Mouse (Mus musculus): ENCODE results near the gene Rpl18. TPM values are rescaled to one million over a fixed set of nuclear protein-coding genes. Genes with fewer than 3 reads are reported as not detected.
A peak's percentile ranks its signal among the peaks of the same experiment; 100 is the strongest.

Rpl18 gene
- polyA plus RNA-seq, 1 experiment: 1,118 TPM

DNA sequence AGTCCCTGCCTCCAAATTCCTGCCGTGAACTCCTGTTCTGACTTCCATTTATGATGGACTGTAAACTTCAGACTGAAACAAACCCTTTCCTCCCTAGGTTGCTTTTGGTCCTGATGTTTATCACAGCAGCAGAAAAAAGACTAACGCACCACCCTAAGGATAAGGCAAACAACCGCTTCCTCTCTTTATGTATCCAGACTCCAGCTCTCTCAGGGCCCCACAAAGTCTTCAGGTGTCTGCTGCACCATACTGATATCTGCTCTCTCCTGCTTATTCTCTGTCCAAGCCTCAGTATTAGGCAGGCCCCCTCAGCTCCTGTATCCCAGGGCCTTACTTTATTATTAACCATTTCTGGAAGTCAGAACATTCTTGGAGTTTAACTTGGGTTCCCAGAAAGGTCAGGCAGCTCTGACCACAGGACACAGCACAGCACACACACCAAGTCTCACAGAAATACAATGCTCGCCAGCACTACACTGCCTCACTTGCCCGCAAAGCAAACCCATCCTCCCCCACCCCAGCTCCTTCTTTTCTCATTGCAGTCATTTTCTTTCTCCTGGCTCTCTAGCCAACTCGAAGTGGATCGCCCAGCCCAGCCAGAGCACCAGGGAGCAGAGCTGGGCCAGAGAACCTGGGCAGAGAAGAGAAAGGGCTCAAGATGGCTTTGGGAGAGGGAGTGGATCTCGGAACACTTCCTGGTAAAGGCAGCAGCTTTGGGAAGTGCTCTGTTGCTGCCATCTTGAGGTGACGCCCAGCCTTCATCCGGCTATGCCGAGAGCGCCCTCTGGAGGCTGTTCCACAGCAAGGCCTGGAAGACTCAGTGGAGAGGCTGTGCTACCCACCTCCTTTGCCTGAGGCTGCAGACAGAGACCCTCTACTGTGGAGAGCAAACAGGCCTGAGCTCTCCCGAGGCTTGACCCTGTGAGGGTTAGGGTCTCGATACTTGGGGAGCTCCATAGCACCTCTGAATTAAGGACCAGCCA, 32.8 kb upstream of the Rpl18 start:
- TF ChIP-seq CTCF (IDR thresholded peaks at IDR 0.05; ENCODE audit: borderline replicate concordance, insufficient read depth, low read length) (peak; percentile 99), POLR2A (IDR thresholded peaks at IDR 0.05; ENCODE audit: low read depth, low read length) (peak; percentile 44; the same call in 1 of the 2 replicates)
- H3K27ac ChIP-seq (ENCODE audit: insufficient read depth, low read length): no peak overlapping the region
- H3K4me1 ChIP-seq (ENCODE audit: control insufficient read depth, insufficient read depth, low read length): no peaks in the 10 kb centered on the region
- H3K4me3 ChIP-seq (ENCODE audit: insufficient read depth, low read length): no peak overlapping the region

DNA sequence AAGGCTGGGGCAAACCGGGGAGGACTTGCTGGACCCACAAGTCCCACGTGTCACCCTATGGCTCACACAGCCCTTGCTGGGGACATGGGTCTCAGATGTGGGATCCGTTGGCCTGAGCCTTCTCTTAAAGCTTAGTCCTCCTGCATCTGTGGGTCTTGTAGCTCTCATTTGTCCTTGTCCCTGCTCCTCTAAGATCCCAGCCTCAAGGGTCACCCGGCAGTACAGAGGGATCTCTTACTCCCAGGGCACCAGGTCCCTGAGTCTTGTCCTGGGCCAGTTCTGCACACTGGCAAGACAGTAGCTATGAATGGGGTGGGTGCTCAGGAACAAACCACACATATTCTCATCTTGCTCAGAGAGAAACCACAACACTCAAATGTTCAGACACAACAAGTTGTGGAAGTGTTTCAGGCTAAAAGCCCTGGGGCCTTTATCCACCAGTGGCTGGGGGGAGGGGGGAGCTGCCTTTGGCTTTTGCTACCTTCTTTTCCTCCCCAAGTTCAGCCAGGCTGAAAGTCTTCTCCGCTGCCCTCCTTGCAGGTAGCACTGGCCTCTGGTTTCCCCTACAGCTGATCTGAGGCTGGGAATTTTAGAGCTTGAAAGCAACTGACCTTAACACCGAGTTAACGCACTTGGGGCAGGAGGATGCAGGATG, 31.7 kb upstream of the Rpl18 start, which contains the start of gene Ntn5:
Gene Ntn5 (plus strand): TSS at position 627 of the 655 bp plus-strand sequence.
- H3K27ac ChIP-seq (ENCODE audit: insufficient read depth, low read length): no peak within 1 kb of the TSS
- no peak within 1 kb of the TSS for H3K4me3 ChIP-seq (ENCODE audit: insufficient read depth, low read length)
- TF ChIP-seq POLR2A (IDR thresholded peaks at IDR 0.05; ENCODE audit: low read depth, low read length): no peak
- no peak for TF ChIP-seq CTCF (IDR thresholded peaks at IDR 0.05; ENCODE audit: borderline replicate concordance, insufficient read depth, low read length)
- H3K4me1 ChIP-seq (ENCODE audit: control insufficient read depth, insufficient read depth, low read length): no peaks in the 10 kb centered on the region

DNA sequence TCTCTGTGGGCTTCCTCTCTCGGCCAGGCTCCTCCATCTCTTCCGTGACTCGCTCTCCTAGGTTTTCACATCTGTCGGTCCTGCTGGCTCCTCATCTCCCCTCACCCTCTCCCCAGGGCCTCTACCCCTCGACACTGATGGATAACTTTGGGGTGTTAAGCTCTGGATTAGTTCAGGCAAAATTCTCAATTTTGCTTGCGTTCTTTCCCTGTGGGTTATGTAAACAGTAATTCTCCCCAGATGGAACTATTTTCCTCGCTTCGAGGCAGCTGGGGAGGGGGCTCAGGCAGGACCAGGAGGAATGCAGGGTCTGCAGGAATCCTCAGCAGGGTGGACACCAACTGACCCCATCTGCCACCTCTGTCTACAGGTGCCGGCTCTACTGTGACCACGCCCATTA, 29.4 kb upstream of the Rpl18 start:
- Histone ChIP-seq H3K4me3 (ENCODE audit: insufficient read depth, low read length) (no peak overlapping the region), H3K27ac (ENCODE audit: insufficient read depth, low read length) (no peak overlapping the region), H3K4me1 (ENCODE audit: control insufficient read depth, insufficient read depth, low read length) (no peaks in the 10 kb centered on the region)
- TF ChIP-seq CTCF (IDR thresholded peaks at IDR 0.05; ENCODE audit: borderline replicate concordance, insufficient read depth, low read length) (no peak), POLR2A (IDR thresholded peaks at IDR 0.05; ENCODE audit: low read depth, low read length) (no peak)

DNA sequence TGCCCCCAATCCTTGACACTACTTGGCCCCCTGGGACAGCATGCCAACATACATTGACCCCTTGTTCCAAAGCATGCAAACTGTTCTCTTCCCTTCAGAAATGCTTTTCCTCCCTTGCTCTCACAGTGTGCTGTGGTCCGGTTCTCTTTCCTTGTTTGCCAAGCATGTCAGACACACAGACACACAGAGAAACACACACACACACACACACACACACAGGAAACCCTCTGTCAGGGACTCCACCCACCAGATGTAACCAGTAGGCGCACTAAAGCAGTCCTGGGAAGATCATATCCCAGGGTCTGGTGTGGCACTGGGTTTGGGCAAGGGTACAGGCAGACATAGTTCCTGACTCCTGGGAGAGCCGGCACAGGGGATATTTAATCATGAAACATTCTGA, 28.4 kb upstream of the Rpl18 start:
- Histone ChIP-seq H3K4me3 (ENCODE audit: insufficient read depth, low read length) (no peak overlapping the region), H3K27ac (ENCODE audit: insufficient read depth, low read length) (no peak overlapping the region)
- no peak for TF ChIP-seq CTCF (IDR thresholded peaks at IDR 0.05; ENCODE audit: borderline replicate concordance, insufficient read depth, low read length)
- no peak for TF ChIP-seq POLR2A (IDR thresholded peaks at IDR 0.05; ENCODE audit: low read depth, low read length)

DNA sequence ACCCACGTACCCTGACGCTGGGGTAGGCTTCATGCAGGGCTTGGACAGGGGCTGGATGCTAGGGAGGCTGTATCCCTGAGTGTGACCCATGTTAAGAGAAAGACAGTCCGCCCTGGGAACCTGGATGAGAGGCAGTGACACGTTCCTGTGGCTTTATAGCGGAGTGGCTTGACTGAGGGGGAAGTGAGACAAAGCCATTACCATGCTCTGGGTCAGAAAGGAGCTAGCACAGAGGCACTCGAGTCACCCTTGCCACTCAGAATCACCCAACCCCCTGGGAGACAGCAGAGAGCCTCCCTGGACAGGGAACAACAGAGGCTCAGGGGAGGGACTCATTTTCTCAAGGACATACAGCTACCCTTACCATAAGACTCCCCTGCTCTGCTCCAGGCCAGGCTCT, 26.2 kb upstream of the Rpl18 start:
- H3K4me3 ChIP-seq (ENCODE audit: insufficient read depth, low read length): no peak overlapping the region
- H3K4me1 ChIP-seq (ENCODE audit: control insufficient read depth, insufficient read depth, low read length): no peaks in the 10 kb centered on the region
- TF ChIP-seq CTCF (IDR thresholded peaks at IDR 0.05; ENCODE audit: borderline replicate concordance, insufficient read depth, low read length) (no peak), POLR2A (IDR thresholded peaks at IDR 0.05; ENCODE audit: low read depth, low read length) (no peak)
- H3K27ac ChIP-seq (ENCODE audit: insufficient read depth, low read length): no peak overlapping the region

More for the DNA sequence above, 28.4 kb upstream of the Rpl18 start:
- H3K4me1 ChIP-seq (ENCODE audit: control insufficient read depth, insufficient read depth, low read length): no peaks in the 10 kb centered on the region

DNA sequence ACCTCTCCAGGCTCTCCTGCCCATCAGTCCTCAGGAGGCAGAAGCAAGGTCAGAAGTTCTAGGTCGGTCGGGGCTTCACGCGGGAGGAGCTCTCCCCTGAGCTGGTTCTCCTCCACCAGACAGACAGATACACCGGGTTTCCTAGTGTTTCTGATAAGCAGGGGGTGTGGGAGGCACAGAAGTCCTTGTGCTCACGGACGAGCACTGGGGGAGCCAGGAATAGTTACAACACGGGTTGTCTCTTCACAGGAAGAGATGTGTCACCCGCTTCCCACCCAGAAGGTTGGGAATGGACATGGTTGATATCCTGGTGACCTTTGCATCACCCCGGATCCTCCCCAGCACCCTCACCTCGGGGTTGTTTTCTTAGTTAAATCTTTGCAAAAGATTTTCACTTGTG, 25.5 kb upstream of the Rpl18 start:
- Histone ChIP-seq H3K4me1 (ENCODE audit: control insufficient read depth, insufficient read depth, low read length) (no peaks in the 10 kb centered on the region), H3K27ac (ENCODE audit: insufficient read depth, low read length) (no peak overlapping the region), H3K4me3 (ENCODE audit: insufficient read depth, low read length) (no peak overlapping the region)
- no peak for TF ChIP-seq CTCF (IDR thresholded peaks at IDR 0.05; ENCODE audit: borderline replicate concordance, insufficient read depth, low read length)

DNA sequence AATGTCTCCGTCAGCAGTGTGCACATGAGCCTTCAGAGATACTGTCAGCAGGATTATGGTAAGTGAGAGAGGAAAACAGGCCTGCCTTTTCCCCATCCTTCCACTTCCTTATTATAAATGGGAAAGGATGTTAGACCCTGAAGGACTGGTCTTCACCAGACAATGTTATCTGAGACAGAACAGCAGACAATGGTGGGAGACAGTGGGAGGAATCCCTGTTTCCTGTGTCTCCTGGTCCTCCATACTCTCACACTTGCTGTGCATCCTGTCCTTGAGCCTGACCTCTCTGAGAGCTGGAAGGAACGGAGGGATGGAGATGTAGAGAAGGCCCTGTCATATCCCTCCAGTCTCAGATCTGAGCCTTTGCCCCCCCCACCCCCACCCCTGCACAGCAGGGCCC, 22.9 kb upstream of the Rpl18 start:
- H3K27ac ChIP-seq (ENCODE audit: insufficient read depth, low read length): no peak overlapping the region
- H3K4me1 ChIP-seq (ENCODE audit: control insufficient read depth, insufficient read depth, low read length): no peaks in the 10 kb centered on the region
- H3K4me3 ChIP-seq (ENCODE audit: insufficient read depth, low read length): no peak overlapping the region
- TF ChIP-seq POLR2A (IDR thresholded peaks at IDR 0.05; ENCODE audit: low read depth, low read length) (no peak), CTCF (IDR thresholded peaks at IDR 0.05; ENCODE audit: borderline replicate concordance, insufficient read depth, low read length) (no peak)

DNA sequence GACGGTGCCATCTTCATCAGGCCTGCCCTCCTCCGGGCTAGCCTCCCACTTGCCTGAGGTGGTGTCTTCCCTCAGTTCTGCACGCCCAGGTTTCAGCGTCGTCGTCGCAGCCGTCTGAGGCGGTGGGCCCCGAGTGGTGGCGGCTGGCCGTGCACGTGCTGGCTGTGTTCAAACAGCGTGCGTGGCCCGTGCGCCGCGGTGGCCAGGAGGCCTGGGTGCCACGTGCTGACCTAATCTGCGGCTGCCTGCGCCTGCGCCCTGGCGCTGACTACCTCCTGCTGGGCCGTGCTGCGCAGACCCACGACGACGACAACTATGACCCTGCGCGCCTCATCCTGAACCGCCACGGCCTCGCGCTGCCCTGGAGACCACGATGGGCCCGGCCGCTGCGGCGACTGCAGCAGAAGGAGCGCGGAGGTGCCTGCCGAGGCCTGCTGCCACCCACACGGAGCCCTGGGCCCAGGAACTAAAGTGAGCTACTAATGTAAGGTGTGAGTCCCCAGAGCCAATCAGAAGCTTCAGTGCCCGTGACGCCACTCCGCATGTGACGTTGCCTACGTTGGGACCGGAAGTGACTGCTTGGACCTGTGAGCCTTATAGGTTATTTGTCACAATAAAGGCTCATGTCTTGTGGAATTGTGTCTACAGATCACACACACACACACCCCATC, 21.2 kb upstream of the Rpl18 start, which contains the start of gene Sec1:
Gene Sec1 (minus strand): TSS at position 482 of the 671 bp plus-strand sequence.
- no peak within 1 kb of the TSS for H3K4me3 ChIP-seq (ENCODE audit: insufficient read depth, low read length)
- H3K27ac ChIP-seq (ENCODE audit: insufficient read depth, low read length): no peak within 1 kb of the TSS
- TF ChIP-seq POLR2A (IDR thresholded peaks at IDR 0.05; ENCODE audit: low read depth, low read length) (no peak), CTCF (IDR thresholded peaks at IDR 0.05; ENCODE audit: borderline replicate concordance, insufficient read depth, low read length) (no peak)
- H3K4me1 ChIP-seq (ENCODE audit: control insufficient read depth, insufficient read depth, low read length): no peaks in the 10 kb centered on the region

DNA sequence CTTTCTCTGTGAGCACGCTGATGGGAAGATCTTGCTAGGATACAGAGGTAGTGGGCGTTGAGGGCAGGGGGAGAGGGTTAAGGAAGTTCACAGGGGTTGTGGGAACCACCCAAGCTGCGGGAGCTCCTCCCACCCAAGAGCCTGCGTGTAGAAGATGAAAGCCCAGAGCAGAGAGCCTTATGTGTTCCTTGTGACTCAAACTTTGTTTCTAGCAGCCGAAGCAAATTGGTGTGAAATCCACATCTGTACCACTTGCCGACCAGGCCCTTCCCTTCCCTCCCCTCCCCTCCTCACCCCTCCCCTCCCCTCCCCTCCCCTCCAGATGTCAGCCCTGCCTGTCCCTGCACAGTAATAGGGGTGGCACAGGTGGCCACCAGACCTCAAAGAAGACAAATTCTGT, 20.2 kb upstream of the Rpl18 start:
- no peaks in the 10 kb centered on the region for H3K4me1 ChIP-seq (ENCODE audit: control insufficient read depth, insufficient read depth, low read length)
- H3K27ac ChIP-seq (ENCODE audit: insufficient read depth, low read length): no peak overlapping the region
- no peak overlapping the region for H3K4me3 ChIP-seq (ENCODE audit: insufficient read depth, low read length)
- TF ChIP-seq CTCF (IDR thresholded peaks at IDR 0.05; ENCODE audit: borderline replicate concordance, insufficient read depth, low read length) (no peak), POLR2A (IDR thresholded peaks at IDR 0.05; ENCODE audit: low read depth, low read length) (no peak)

Measured in embryonic fibroblast, embryonic 13.5 days (primary cell).